Mouse (Mus musculus) lung, postnatal 10 days (tissue): ENCODE results near the gene Dnah11.

Experiments used
- DNase-seq: peaks from one replicate; pipeline ENCODE4 v3.0.0; 2021

The Dnah11 gene

DNA sequence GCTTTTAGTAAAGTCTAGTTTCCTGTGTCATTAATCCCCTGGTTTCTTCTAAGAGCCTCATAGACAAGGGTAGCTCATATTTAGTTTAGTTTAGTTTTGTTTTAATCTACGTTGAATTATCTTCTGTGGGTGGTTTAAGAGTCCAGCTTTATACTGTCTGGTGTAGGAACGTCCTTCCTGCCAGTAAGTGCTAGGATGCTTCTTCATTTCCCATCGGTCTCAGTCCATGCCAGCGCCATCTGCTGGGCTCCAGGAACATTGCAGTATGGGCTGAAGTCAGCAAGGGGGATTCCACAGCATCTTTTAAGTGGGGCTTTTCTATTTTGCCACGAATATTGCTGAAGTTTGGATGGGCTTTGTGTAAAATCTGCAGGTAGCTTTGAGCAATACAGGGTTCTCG lies 345.5 kb downstream of the Dnah11 start:
- peak; percentile 67 for DNase-seq

DNA sequence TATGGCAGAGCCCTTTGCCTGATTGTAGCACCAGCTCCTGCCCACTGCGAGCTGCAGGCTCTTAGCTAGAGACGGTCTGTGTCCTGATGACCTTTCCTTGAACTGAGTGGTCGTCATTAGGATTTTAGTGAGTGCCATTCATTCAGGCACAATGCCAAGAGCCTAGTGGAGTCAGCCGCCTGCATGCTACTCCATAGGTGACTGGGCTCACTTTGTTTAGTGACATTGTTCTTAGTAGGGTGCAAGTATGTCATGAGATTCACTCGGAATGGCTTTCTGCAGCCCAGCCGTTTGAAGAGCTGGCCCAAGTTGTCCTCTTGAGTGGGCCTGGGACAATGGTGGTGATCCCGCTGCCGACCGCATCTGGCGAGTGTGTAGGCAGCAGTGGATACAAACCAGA lies 348.4 kb downstream of the Dnah11 start:
- DNase-seq = no peak

DNA sequence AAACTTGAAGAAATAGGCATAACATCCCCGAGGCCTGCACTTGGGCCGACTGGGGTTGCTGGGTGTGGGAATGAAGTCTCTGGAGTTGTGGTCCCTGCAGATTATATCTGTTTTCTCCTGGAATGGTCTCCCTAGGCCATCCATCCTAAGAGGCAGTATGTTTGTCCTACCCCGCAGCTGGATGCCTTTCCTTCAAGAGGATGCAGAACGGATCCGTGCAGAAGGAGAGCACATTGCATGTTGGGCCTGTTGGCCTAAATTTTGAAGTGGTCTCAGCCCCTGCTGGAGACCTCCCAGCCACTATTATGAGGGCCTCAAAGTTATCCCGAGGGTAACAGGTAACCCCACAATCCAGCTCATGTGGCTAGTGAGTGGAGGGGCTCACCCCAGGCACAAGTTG lies 350.2 kb downstream of the Dnah11 start:
- no peak for DNase-seq

DNA sequence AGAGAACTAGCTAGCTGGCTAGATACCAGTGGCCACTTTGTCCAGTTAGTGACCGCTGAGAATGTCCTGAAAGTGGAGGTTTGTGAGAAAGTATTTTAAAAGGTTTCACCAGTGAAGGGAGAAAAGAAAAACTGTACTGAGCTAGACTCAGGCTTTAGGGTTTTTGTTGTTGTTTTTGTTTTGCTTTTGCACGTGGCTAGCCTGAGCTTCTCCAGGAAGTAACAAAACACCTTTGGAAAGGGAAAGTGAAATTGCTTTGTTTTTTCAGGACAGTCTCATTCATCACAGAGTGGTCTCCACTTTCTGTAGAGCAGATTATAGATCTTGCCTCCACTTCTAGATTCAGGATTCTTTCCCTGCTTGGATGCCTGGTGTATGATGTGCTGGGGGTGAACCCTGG lies 353.9 kb downstream of the Dnah11 start:
- DNase-seq = no peak

GRCm38 (mm10) chr12:117844075-117844408 lies 354.8 kb downstream of the Dnah11 start:
- DNase-seq = no peak

GRCm38 (mm10) chr12:117843302-117844074 lies 355.4 kb downstream of the Dnah11 start:
- peak; percentile 62 for DNase-seq

- no peak for DNase-seq
Observed at GRCm38 (mm10) chr12:117842676-117843075, 356.2 kb downstream of the Dnah11 start.

DNA sequence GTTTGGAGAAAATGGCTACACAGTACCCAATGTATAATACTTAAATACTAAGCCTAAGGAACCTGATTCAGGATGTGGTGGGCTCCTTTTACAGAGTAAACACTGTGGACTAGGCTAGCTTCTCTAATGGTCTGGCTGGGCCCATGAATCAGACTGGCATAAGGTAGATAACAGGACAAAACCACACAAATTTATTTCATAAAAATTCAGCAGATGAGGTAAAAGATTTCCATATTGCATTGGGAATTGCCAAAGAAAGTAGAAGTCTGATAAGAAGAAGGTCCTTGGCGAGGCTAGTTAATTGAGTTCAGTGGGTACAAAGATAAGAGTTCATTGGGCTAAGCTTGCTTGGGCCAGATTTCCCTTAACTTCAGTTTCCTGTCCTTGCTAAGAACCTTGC lies 358.1 kb downstream of the Dnah11 start:
- DNase-seq = no peak

DNA sequence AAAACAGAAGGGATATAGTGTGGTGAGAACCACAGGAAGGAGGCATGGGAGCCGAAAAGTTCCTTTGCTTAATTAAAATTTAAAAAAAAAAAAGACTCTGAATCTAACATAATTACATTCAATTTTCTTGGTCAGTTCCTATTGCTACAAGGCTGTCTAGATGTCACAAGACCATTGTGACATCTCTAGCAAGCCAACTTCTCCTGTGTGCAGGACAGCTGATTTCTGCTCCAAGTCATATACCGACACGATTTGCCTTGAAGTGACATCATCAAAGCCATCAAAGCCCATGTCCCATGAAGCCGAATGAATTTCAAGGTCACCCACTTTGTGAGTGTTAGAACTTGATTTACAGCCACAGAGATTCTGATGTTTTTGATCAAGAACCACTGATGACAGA lies 361.5 kb downstream of the Dnah11 start:
- no peak for DNase-seq

- no peak for DNase-seq
Observed at GRCm38 (mm10) chr12:117835371-117835770, 363.5 kb downstream of the Dnah11 start.

DNA sequence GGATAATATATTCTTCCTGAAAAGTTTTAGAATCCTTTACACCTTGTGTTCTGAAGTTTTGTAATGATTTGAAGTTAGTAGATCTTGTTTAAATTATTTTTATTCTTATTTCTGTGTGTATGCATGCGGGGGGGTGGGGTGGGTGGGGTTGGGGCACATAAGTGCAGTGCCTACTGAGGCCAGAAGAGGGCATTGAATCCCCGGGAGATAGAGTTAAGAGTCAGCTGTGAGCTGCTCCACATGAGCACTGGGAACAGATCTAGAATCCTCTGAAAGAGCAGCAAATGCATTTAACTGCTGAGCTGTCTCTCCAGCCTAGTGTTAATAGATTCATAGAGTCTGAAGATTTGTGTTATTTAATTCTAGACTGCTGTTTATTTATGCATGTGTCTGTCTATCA lies 364.2 kb downstream of the Dnah11 start:
- no peak for DNase-seq

DNA sequence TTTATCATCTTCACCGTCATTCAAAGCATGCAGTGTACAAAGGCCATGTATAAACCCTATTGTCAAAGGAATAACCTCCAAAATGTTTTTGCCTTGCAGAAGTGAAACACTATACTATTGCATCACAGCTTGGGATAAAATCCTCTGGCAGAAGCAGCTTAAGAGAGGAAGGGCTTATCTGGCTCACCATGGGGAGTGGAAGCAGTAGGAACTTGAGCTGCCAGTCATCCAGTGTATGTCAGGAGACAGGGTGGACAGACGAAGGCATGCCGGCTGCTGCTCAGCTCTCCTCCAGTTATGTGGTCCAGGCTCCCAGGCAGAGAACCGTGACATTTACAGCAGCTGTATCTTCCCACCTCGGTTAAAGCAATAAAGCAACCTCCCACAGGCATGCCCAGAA lies 366.7 kb downstream of the Dnah11 start:
- no peak for DNase-seq

DNA sequence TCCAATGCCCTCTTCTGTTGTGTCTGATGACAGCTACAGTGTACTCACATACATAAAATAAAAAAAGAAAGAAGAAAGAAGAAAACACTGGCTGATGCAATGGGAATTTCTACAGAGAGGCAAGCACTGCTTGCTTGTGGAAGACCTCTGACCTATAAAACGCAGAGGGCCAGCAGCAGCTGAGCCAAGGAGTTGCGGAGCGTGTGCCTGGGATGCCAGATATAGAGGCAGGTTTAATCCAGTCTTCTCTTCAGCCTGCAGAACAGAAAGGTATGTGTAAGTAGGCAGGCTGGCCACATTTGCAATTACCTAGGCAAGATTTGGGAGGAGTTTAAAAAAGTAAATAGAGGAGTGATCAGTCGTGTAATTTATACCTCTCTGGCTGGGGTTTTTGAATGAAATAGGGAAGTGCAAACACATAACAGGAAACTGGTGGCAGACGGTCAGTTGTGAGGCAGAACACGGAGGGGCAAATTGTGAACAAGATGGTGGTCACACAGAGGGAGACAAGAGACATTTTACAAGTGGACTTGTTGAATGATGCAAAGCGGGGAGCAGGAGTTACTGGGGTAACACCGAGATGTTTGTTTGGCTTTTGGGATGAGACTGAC lies 367.4 kb downstream of the Dnah11 start:
- no peak for DNase-seq

GRCm38 (mm10) chr12:117828350-117828749 lies 370.5 kb downstream of the Dnah11 start:
- peak; percentile 54 for DNase-seq
